Mouse (Mus musculus): ENCODE data around the gene Tchh. TPM values are rescaled to one million over a fixed set of nuclear protein-coding genes. Genes with fewer than 3 reads are reported as not detected.
"Not testable (repeated sequence)": the region's sequence is repeated elsewhere in the genome, so short reads cannot be mapped to it uniquely, and the experiment has no call there.

Gene Tchh
- polyA plus RNA-seq, 1 experiment from 2014 or later = 0.53 TPM

DNA sequence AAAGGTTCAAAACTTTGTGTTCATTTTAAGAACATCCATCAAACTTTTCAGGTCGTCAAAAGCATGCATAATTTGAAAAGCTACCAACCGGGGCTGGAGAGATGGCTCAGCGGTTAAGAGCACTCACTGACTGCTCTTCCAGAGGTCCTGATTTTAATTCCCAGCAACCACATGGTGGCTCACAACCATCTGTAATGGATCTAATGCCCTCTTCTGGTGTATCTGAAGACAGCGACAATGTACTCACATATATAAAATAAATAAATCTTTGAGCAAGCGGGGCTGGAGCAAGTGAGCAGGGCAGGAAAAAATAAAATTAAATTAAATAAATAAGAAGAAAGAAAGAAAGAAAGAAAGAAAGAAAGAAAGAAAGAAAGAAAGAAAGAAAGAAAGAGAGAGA, 52.6 kb downstream of the Tchh start:
- H3K9me3 ChIP-seq (replicated peaks); H3K36me3 ChIP-seq; H3K27ac ChIP-seq; H3K4me3 ChIP-seq; H3K9ac ChIP-seq; ATAC-seq (replicated peaks; ENCODE audit: insufficient number of reproducible peaks, insufficient read depth, low FRiP score, low read depth); H3K27me3 ChIP-seq; H3K4me2 ChIP-seq; H3K4me1 ChIP-seq (replicated peaks): not testable (repeated sequence)
- WGBS = 28% methylated on average over 5 of the region's 5 CpGs

DNA sequence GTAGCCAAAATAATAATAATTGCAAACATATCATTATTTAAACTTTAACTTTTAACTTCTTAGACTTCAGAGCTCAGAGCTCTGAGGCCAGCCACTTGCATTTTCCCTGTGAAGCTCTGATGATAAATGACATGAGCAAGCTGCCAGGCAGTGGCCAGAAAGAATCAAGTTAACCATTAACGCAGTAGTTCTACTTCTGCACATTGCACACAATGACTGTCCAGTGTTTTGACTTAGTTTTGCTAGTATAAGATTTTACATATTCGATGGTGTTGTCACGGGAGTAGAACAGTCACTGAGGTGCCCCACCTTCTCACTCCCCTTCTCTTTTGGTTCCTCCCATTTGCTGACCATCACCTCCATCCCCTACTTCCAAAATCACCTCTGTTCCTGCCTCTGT, 55.0 kb downstream of the Tchh start:
- Histone ChIP-seq H3K27me3 (no peaks in the 10 kb centered on the region; the same call in 1 of the 2 replicates), H3K4me1 (replicated peaks) (no peaks in the 10 kb centered on the region), H3K9ac (no peak overlapping the region), H3K27ac (no peak overlapping the region), H3K4me2 (no peak overlapping the region), H3K36me3 (no peaks in the 10 kb centered on the region), H3K4me3 (no peak overlapping the region), H3K9me3 (replicated peaks) (no peaks in the 10 kb centered on the region)
- 73% methylated on average over 3 of the region's 3 CpGs for WGBS
- no peak for ATAC-seq (replicated peaks; ENCODE audit: insufficient number of reproducible peaks, insufficient read depth, low FRiP score, low read depth)

Small RNAs within 50 kb of the gene (microRNA-seq; reads per million reads assigned to microRNA genes)
- gene Gm22752 = not detected

Other genes starting within 250 kb of the Tchh start
- not detected in 2 replicates for gene Flg2, start 245.1 kb upstream of the Tchh start, polyA plus RNA-seq (2015; fragmentation: Nextera tagmentation; extraction: Ambion mirVana)
- gene Flg, start 168.8 kb upstream of the Tchh start, polyA plus RNA-seq (2015; fragmentation: Nextera tagmentation; extraction: Ambion mirVana) = not detected in 2 replicates
- gene Hrnr, start 122.6 kb upstream of the Tchh start, polyA plus RNA-seq (2015; fragmentation: Nextera tagmentation; extraction: Ambion mirVana) = 0.04 TPM in 1 of 2 replicates, not detected in the other
- gene Rptn, start 48.6 kb upstream of the Tchh start, polyA plus RNA-seq (2015; fragmentation: Nextera tagmentation; extraction: Ambion mirVana) = not detected in 2 replicates
- gene Tchhl1, start 26.4 kb downstream of the Tchh start, polyA plus RNA-seq (2015; fragmentation: Nextera tagmentation; extraction: Ambion mirVana) = not detected in 2 replicates
- gene S100a11, start 78.2 kb downstream of the Tchh start, polyA plus RNA-seq (2015; fragmentation: Nextera tagmentation; extraction: Ambion mirVana) = 878 and 910 TPM in 2 replicates
- 249 and 250 TPM in 2 replicates for gene S100a10, start 112.8 kb downstream of the Tchh start, polyA plus RNA-seq (2015; fragmentation: Nextera tagmentation; extraction: Ambion mirVana)
- not detected in 2 replicates for gene Tdpoz2, start 210.4 kb downstream of the Tchh start, polyA plus RNA-seq (2015; fragmentation: Nextera tagmentation; extraction: Ambion mirVana)
- gene Tdpoz1, start 234.0 kb downstream of the Tchh start, polyA plus RNA-seq (2015; fragmentation: Nextera tagmentation; extraction: Ambion mirVana) = not detected in 2 replicates